Mouse (Mus musculus): ENCODE results near the gene Trappc3l.

DNA sequence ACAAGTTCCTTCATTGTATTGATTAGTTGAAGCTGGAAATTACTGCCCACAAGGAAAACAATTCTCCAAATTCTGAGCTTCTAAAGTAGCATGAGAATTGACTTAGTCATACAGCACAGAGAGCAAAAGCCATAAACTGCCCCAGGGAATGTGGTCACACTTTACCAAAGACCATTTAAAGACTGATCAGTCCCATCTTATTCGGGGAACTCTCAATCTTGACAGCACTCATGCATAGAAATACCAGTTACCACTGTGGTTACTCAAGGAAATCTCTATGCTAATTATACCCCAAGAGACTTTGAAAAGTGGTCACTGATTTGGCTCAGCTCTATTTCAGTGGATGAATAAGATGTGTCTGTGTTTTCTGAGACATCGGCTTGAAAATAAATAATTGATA is 57.8 kb downstream of the Trappc3l start:
- TF ChIP-seq CTCF (IDR thresholded peaks at IDR 0.05; ENCODE audit: low read depth) (no peak), EP300 (optimal IDR thresholded peaks at IDR 0.05) (no peak)

All from stomach, postnatal 0 days (tissue).